Mouse (Mus musculus) heart, embryonic 12.5 days (tissue): ENCODE measurements around the gene Tcf7l1. TPM values are rescaled to one million over a fixed set of nuclear protein-coding genes. Genes with fewer than 3 reads are reported as not detected.

ENCODE experiments used
- ATAC-seq: fragments of 200-750 bp; cut with Nextera tagmentation; 2 replicates; pipeline ENCODE4 v1.8.0; 2017; ENCODE audit warnings: moderate TSS enrichment, moderate library complexity; ENCODE audit not compliant: insufficient number of reproducible peaks, low FRiP score
- H3K27ac ChIP-seq: fragments of 300-500 bp; sonication (generic); 2 replicates; pipeline ENCODE4 v1.5.1; 2016; ENCODE audit warnings: mild to moderate bottlenecking, moderate library complexity; ENCODE audit not compliant: poor library complexity, severe bottlenecking
- H3K27me3 ChIP-seq: fragments of 300-500 bp; sonication (generic); replicated peaks from 2 replicates; pipeline ENCODE4 v1.6.1; 2016; ENCODE audit warnings: mild to moderate bottlenecking, moderate library complexity
- H3K36me3 ChIP-seq: fragments of 300-500 bp; sonication (generic); 2 replicates; pipeline ENCODE4 v1.6.1; 2016; ENCODE audit warnings: mild to moderate bottlenecking, moderate library complexity
- H3K4me1 ChIP-seq: fragments of 300-500 bp; sonication (generic); replicated peaks from 2 replicates; pipeline ENCODE4 v1.6.1; 2016; ENCODE audit warnings: mild to moderate bottlenecking
- H3K4me2 ChIP-seq: fragments of 300-500 bp; sonication (generic); 2 replicates; pipeline ENCODE4 v1.6.1; 2016; ENCODE audit warnings: mild to moderate bottlenecking, moderate library complexity
- H3K4me3 ChIP-seq: fragments of 300-500 bp; sonication (generic); 2 replicates; pipeline ENCODE4 v1.5.1; 2016; ENCODE audit warnings: mild to moderate bottlenecking
- H3K9ac ChIP-seq: fragments of 300-500 bp; sonication (generic); 2 replicates; pipeline ENCODE4 v1.6.1; 2016; ENCODE audit warnings: mild to moderate bottlenecking, moderate library complexity
- H3K9me3 ChIP-seq: fragments of 300-500 bp; sonication (generic); replicated peaks from 2 replicates; pipeline ENCODE4 v1.6.1; 2016; ENCODE audit warnings: mild to moderate bottlenecking, moderate library complexity
- WGBS: fragments of 180-500 bp; shearing (Covaris S2); methylation state at CpG from one replicate; pipeline ENCODE4 v1.1.7; 2016; 5-methylcytosine and 5-hydroxymethylcytosine counted together
- polyA plus RNA-seq: library from polyadenylated mRNA; unstranded; fragments of >200 nt; fragmentation: Nextera tagmentation; extraction: Ambion mirVana; gene quantifications from 2 replicates; pipeline ENCODE4 v1.2.1, GENCODE M21; 2016

Gene Tcf7l1
- polyA plus RNA-seq, 1 experiment from 2014 or later = 18.5 TPM

DNA sequence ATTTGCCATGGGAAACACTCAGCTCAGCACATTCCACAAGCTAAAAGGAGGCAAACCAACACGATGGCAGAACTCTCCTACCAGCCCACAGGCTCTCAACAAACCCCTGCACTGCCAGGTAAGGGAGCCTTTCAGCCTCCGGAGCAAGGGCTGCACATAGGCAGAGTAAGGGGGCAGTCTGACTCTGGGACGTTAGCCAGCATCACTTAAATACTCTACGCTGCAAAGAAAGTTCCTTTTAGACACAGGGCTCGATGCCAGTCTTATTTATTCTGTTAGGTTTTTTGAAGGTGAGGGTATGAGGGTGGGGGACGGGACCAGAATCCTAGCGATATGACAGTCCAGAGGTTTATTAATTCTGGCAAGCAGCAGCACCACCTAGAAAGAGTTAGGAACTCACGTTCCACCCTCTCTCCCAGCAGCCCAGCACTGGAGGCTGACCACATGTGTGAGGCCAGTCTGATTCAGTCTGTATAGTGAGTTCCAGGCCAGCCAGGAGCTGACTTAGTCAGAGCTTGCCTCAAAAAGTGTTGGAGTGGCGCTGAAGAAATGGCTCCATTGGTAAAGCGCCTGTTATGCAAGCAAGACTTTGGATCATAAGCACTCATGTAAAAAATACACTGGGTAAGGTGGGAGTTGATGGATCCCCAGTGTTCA, 44.8 kb downstream of the Tcf7l1 start:
- no peak overlapping the region for H3K27ac ChIP-seq

DNA sequence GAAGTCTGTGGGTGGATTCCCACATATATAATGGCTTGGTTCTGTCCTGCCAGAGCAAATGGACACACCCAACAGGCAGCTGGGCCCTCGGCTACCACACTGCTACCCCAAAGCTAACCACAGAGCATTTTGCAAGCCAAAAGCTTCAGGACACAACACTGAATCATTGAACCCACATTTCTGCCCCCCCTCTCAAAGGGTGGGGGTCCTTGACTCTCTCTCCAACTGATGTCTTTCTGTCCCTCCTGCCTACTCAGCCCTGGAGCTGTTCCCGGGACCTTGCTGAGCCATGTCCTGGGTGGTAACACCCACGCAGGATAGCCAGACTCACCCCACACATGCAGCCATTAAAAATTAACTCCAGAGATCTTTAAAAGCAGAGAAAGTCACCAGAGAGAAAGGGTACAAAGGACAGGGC, 45.4 kb downstream of the Tcf7l1 start:
- H3K36me3 ChIP-seq = no peaks in the 10 kb centered on the region
- H3K4me2 ChIP-seq = no peak overlapping the region
- H3K27ac ChIP-seq = no peak overlapping the region
- 69% methylated on average over 3 of the region's 3 CpGs for WGBS
- ATAC-seq = no peak
- no peaks in the 10 kb centered on the region for H3K9me3 ChIP-seq
- H3K27me3 ChIP-seq = no peaks in the 10 kb centered on the region
- peaks cover 68% of the 10 kb centered on the region for H3K4me1 ChIP-seq
- H3K4me3 ChIP-seq = no peak overlapping the region
- H3K9ac ChIP-seq = no peak overlapping the region

More for the DNA sequence above, 44.8 kb downstream of the Tcf7l1 start:
- Histone ChIP-seq H3K4me1 (peaks cover 74% of the 10 kb centered on the region), H3K9ac (no peak overlapping the region), H3K27me3 (no peaks in the 10 kb centered on the region), H3K4me3 (no peak overlapping the region), H3K36me3 (no peaks in the 10 kb centered on the region), H3K9me3 (no peaks in the 10 kb centered on the region), H3K4me2 (no peak overlapping the region)
- no peak for ATAC-seq
- WGBS = 63% methylated on average over 10 of the region's 10 CpGs

DNA sequence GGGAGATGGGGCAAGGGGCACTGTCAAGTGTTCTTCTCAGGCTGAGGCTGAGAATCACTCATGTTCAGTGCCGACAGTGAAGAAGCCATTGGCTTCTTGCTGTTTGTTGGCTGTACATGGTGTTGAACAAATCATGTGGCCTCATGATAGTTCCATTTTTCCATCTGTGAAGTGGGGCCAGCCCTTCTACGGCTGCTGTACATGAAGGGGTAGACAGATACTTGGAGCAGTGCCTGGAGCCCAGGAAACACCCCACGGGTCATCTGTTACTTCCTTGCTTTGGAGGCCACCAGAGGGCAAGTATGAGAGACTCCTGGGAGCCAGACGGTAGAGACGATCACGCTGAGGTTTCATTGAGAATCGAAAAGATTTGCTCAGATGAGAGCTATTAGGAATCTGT, 46.7 kb downstream of the Tcf7l1 start:
- Histone ChIP-seq H3K36me3 (no peaks in the 10 kb centered on the region), H3K4me3 (no peak overlapping the region), H3K9me3 (no peaks in the 10 kb centered on the region), H3K4me2 (no peak overlapping the region), H3K9ac (no peak overlapping the region), H3K27me3 (no peaks in the 10 kb centered on the region), H3K4me1 (peaks cover 65% of the 10 kb centered on the region), H3K27ac (no peak overlapping the region)
- WGBS = 61% methylated on average over 7 of the region's 7 CpGs
- no peak for ATAC-seq

DNA sequence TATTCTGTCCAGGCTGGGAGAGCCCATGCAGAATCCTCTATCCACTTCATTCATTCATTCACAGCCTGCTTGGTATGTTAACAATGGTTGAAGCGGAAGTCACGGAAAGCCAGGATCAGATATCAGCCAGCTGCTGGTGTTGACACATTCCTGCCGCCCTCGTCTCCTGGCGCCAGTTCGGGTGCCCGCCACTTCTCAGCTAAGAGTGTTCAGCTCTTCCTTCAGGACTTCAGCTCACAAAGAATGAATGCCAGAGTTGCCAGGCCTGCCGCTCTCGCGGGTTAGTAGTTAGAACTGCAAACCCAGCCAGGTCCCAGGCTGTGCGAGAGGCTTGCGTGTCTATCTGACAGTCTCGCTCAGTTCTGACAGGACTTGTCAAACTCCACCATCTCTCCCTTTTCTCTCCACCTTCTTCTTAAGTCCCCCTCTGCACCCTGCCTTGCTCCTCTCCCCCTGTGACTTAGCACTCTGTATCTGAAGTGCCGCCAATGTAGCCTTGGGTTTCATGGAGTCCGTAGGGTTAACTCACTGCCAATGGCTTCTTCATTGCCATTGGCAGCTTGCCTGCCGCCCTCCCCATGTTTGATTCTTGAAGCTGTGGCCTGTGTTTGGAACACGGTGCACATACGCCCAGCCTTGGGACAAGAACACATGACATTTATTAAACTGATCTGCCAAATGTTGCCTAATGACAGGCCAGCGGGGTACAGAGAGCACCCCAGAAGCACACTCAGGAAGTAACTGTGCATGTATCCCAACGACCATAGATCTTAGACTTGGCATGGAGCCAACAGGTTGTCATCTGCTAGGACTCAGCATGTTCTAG, 48.2 kb downstream of the Tcf7l1 start:
- peaks cover 63% of the 10 kb centered on the region for H3K4me1 ChIP-seq

DNA sequence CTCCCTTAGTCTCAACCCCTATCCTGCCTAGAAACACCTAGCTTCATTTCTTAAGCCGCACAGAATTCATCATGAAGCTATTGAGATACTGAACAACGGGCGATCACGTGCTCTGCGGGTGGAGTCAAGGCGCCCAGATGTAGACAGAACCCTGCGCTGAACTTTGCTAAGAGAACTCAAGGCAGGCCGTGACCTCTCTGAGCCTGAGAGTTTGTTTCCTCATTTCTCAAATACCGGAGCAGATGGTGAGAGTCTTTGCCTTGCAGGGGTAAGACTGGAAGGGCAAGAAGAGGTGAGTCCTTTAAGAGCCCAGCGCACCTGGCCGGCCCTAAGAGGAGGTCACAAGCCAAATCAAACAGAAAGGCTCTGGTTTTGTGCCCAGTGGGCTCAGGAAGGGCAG, 52.2 kb downstream of the Tcf7l1 start:
- 91% methylated on average over 11 of the region's 11 CpGs for WGBS
- H3K27me3 ChIP-seq = no peaks in the 10 kb centered on the region
- 0 out of 2 replicates have a peak, but pooled peaks cover 7% of the 10 kb centered on the region for H3K36me3 ChIP-seq
- no peak for ATAC-seq
- H3K9ac ChIP-seq = no peak overlapping the region
- no peak overlapping the region for H3K4me3 ChIP-seq
- H3K4me2 ChIP-seq = no peak overlapping the region
- H3K4me1 ChIP-seq = peaks cover 42% of the 10 kb centered on the region
- 0 out of 2 replicates have a peak, but pooled peaks cover 3% of the 10 kb centered on the region for H3K9me3 ChIP-seq
- no peak overlapping the region for H3K27ac ChIP-seq

More for the DNA sequence above, 48.2 kb downstream of the Tcf7l1 start:
- 0 out of 2 replicates have a peak overlapping the region, but pooled peaks have one; percentile 8 for H3K9ac ChIP-seq
- peak; percentile 38 for ATAC-seq
- peak overlapping the region; percentile 58 for H3K4me2 ChIP-seq
- peak overlapping the region; percentile 75 for H3K27ac ChIP-seq
- 23% methylated on average over 20 of the region's 20 CpGs for WGBS
- H3K4me3 ChIP-seq = no peak overlapping the region; the same call in 1 of the 2 replicates
- H3K9me3 ChIP-seq = no peaks in the 10 kb centered on the region
- no peaks in the 10 kb centered on the region for H3K36me3 ChIP-seq
- H3K27me3 ChIP-seq = no peaks in the 10 kb centered on the region

DNA sequence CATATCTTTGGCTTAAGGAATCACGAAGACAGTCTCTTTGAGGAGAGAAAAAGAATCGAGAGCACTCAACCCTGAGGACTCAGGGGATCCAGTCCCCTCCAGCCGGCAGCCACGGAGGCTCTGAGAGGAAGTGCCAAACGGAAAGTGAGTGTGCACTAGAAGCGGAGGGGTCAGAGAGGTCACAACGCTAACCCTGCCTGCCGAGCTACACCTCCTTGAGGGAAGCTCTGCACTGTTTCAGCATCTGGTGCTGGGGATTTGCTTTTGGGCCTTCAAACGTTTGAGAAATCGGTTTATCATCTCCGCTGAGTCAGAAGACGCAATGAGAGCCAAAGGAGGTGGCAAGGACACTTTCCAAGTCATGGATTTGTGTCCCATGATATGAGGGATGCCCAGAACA, 53.8 kb downstream of the Tcf7l1 start:
- H3K27me3 ChIP-seq = no peaks in the 10 kb centered on the region
- H3K4me1 ChIP-seq = peaks cover 36% of the 10 kb centered on the region
- no peak overlapping the region for H3K27ac ChIP-seq
- ATAC-seq = no peak
- H3K4me3 ChIP-seq = no peak overlapping the region
- WGBS = 27% methylated on average over 12 of the region's 12 CpGs
- no peak overlapping the region for H3K9ac ChIP-seq
- no peak overlapping the region for H3K4me2 ChIP-seq
- H3K9me3 ChIP-seq = 0 out of 2 replicates have a peak, but pooled peaks cover 3% of the 10 kb centered on the region
- 0 out of 2 replicates have a peak, but pooled peaks cover 7% of the 10 kb centered on the region for H3K36me3 ChIP-seq

DNA sequence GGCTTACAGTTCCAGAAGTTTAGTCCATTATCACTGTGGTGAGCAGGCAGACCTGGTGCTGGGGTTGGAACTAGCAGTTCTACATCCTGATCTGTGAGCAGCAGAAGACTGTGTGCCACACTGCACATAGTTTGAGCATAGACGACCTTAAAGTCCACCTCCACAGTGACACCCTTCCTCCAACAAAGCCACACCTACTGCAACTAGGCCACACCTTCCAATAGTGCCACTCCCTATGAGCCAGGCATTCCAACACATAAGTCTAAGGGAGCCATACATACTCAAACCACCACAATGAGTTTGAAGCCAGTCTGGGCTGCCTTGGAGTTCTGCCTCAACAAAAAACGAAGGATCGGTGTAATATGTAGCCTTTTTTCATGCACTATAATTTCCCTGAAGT, 55.7 kb downstream of the Tcf7l1 start:
- Histone ChIP-seq H3K27me3 (no peaks in the 10 kb centered on the region), H3K27ac (no peak overlapping the region), H3K4me2 (no peak overlapping the region), H3K4me1 (peaks cover 43% of the 10 kb centered on the region), H3K36me3 (0 out of 2 replicates have a peak, but pooled peaks cover 7% of the 10 kb centered on the region), H3K9me3 (0 out of 2 replicates have a peak, but pooled peaks cover 3% of the 10 kb centered on the region), H3K9ac (no peak overlapping the region), H3K4me3 (no peak overlapping the region)
- 89% methylated on average over 3 of the region's 3 CpGs for WGBS
- no peak for ATAC-seq

DNA sequence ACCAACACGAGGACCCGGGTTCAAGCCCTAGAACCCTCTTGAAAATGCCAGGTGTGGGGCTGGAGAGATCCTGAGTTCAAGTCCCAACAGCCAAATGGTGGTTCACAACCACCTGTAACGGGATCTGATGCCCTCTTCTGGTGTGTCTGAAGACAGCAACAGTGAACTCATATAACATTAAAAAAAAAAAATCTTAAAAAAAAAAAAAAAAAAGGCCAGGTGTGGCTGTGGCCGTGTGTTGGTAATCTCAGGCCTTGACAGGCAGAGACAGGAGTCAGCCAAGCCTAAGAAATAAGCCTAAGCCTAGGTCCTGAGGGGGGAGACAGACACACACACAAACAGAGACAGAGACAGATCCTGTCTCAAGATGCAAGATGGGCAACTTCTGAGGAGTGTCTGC, 56.9 kb downstream of the Tcf7l1 start:
- no peaks in the 10 kb centered on the region for H3K27me3 ChIP-seq
- H3K27ac ChIP-seq = no peak overlapping the region
- 0 out of 2 replicates have a peak, but pooled peaks cover 3% of the 10 kb centered on the region for H3K9me3 ChIP-seq
- H3K4me2 ChIP-seq = no peak overlapping the region
- H3K4me1 ChIP-seq = peaks cover 32% of the 10 kb centered on the region
- no peak overlapping the region for H3K9ac ChIP-seq
- no peak for ATAC-seq
- H3K36me3 ChIP-seq = 0 out of 2 replicates have a peak, but pooled peaks cover 7% of the 10 kb centered on the region
- 80% methylated on average over 4 of the region's 4 CpGs for WGBS
- H3K4me3 ChIP-seq = no peak overlapping the region

DNA sequence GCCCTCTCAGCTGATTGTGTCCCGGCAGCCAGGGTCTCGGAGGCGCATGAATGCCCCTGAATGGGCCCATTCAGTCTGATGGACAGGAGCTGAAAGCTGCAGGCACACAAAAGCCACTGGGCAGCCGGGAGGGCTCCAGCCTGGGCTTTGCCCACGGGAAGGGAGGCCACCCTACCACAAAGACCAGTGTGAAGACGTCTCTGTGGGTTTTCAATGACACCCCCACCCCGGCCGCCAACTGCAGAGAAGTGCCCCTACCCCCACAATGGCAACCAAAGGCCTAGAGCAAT, 58.5 kb downstream of the Tcf7l1 start:
- WGBS = 48% methylated on average over 8 of the region's 8 CpGs
- Histone ChIP-seq H3K36me3 (0 out of 2 replicates have a peak, but pooled peaks cover 7% of the 10 kb centered on the region), H3K9me3 (0 out of 2 replicates have a peak, but pooled peaks cover 3% of the 10 kb centered on the region), H3K4me1 (peaks cover 31% of the 10 kb centered on the region), H3K9ac (no peak overlapping the region), H3K27ac (no peak overlapping the region), H3K27me3 (no peaks in the 10 kb centered on the region), H3K4me2 (no peak overlapping the region), H3K4me3 (no peak overlapping the region)
- ATAC-seq = no peak

DNA sequence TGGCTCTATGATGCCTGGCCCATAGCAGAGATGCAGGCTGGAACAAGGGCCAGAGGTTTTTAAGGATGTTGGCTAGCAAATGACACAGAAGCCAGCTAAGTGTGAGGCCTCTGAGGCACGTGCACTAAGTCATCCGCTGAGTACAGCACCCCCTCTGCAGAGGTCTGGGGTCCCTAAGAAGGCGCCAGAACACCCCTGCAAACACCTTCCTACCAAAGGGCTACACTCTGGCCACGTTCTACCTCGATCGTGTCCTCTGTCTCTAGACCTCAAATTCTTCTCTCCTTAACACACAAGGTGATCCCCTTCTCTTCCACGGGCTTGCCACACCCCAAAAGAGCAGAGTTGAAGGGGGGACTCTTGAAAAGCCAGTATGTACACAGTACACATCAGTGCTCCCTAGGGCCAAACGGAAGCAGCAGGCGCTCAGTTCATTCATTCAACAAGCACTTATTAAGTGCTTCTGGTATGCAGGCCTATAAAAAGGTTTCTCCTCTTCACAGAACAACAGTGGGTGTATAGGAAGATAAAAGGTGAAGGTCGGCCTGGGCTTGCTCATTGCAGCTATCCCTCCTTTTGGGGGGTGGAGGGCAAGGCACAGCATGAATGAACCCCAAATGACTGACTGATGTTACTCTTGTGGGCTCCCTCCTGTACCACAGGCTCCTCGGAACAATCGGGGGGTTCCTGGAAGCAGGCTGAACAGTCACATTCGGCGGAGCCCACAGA, 59.1 kb downstream of the Tcf7l1 start:
- peaks cover 32% of the 10 kb centered on the region for H3K4me1 ChIP-seq

DNA sequence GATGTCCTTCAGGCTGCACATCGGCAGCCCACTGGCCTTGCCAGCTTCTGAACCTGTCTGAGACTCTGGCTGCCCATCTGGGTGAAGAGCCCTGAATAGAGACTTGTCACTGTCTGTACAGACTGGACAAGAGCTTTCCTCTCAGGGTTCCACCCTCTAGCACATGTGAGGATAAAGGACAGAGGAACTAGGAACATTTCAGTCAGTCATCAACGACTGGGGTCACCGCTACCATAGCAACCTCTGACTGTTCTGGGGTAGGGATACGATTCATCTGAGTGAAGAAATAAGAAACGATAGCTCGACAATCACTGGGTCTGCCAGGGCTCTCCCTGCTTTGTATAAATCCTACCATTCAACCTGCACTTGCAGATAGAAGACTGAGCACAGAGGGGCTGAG, 61.2 kb downstream of the Tcf7l1 start:
- no peak overlapping the region for H3K4me2 ChIP-seq
- H3K4me1 ChIP-seq = peaks cover 47% of the 10 kb centered on the region
- H3K9me3 ChIP-seq = 0 out of 2 replicates have a peak, but pooled peaks cover 3% of the 10 kb centered on the region
- 61% methylated on average over 6 of the region's 6 CpGs for WGBS
- no peaks in the 10 kb centered on the region for H3K27me3 ChIP-seq
- no peak overlapping the region for H3K4me3 ChIP-seq
- no peak overlapping the region for H3K9ac ChIP-seq
- no peak for ATAC-seq
- 0 out of 2 replicates have a peak, but pooled peaks cover 3% of the 10 kb centered on the region for H3K36me3 ChIP-seq
- no peak overlapping the region for H3K27ac ChIP-seq

More for the DNA sequence above, 59.1 kb downstream of the Tcf7l1 start:
- ATAC-seq = no peak
- Histone ChIP-seq H3K27ac (no peak overlapping the region), H3K27me3 (no peaks in the 10 kb centered on the region), H3K9me3 (0 out of 2 replicates have a peak, but pooled peaks cover 3% of the 10 kb centered on the region), H3K36me3 (0 out of 2 replicates have a peak, but pooled peaks cover 7% of the 10 kb centered on the region), H3K9ac (no peak overlapping the region), H3K4me2 (no peak overlapping the region), H3K4me3 (no peak overlapping the region)
- WGBS = 71% methylated on average over 14 of the region's 14 CpGs
